Mouse (Mus musculus) cortical plate, adult 2 months (tissue): Measurements from ENCODE around the gene Cd160.

ENCODE experiments used
- CTCF ChIP-seq: fragments of 200-500 bp; IDR thresholded peaks from 2 replicates; pipeline ENCODE4 v1.5.1; 2011; ENCODE audit warnings: mild to moderate bottlenecking, control low read depth, low read length; ENCODE audit not compliant: insufficient read depth; ENCODE audit errors: extremely low read depth
- POLR2A ChIP-seq: fragments of 200-500 bp; IDR thresholded peaks from 2 replicates; pipeline ENCODE4 v1.6.1; 2011; ENCODE audit warnings: mild to moderate bottlenecking, low read length, control low read depth; ENCODE audit not compliant: insufficient read depth; ENCODE audit errors: extremely low read depth

DNA sequence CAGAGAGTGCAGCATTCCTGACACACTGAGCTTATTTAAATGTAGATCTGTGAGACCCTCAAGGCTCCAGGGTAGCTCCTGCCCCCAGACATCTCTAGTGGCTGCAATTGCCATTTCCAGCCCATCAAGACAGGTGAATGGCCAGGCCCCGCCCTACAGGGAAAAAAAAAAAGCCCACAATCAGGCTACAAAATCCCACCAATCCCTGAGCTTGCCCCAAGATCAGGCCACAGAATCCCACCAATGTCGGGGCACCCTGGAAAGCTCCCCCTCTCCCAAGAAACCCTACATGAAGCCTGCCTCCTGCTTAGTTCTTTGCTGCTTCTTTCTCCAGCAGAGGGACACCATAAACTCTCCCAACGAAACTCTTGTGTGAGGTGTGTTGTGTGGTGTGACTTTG is 21.0 kb downstream of the Cd160 start:
- TF ChIP-seq CTCF (no peak), POLR2A (no peak)
